Mouse (Mus musculus) heart, embryonic 14.5 days (tissue): ENCODE measurements around the gene Vmn2r13. TPM values are rescaled to one million over a fixed set of nuclear protein-coding genes. Genes with fewer than 3 reads are reported as not detected.
"Not testable (repeated sequence)": the region's sequence is repeated elsewhere in the genome, so short reads cannot be mapped to it uniquely, and the experiment has no call there.

Experiments used
- ATAC-seq: fragments of 200-750 bp; cut with Nextera tagmentation; 2 replicates; pipeline ENCODE4 v1.8.0; 2017; ENCODE audit warnings: low read depth, moderate TSS enrichment; ENCODE audit not compliant: insufficient number of reproducible peaks, insufficient read depth, low FRiP score
- H3K27ac ChIP-seq, 2 experiments: fragments of 200-500 bp in 1 of 2; fragments of 300-500 bp in 1 of 2; sonication (generic) in 1 of 2; replicated peaks in 1 of 2; 2 replicates each; pipeline ENCODE4 v1.5.1; 2012 to 2014; ENCODE audit warnings: low read depth in 2 of 2, low read length in 2 of 2, control low read depth in 1 of 2, mild to moderate bottlenecking in 1 of 2, mixed read lengths in 1 of 2; ENCODE audit not compliant: control insufficient read depth in 1 of 2, insufficient read depth in 1 of 2
- H3K27me3 ChIP-seq: fragments of 300-500 bp; sonication (generic); 2 replicates; pipeline ENCODE4 v1.6.1; 2014; ENCODE audit warnings: mild to moderate bottlenecking, low read length, control low read depth; ENCODE audit not compliant: control insufficient read depth, insufficient read depth
- H3K36me3 ChIP-seq: fragments of 300-500 bp; sonication (generic); 2 replicates; pipeline ENCODE4 v1.6.1; 2014; ENCODE audit warnings: mild to moderate bottlenecking, control low read depth, low read length, mixed read lengths; ENCODE audit not compliant: control insufficient read depth, insufficient read depth
- H3K4me1 ChIP-seq, 2 experiments: fragments of 200-500 bp in 1 of 2; fragments of 300-500 bp in 1 of 2; sonication (generic) in 1 of 2; 2 replicates each; pipeline ENCODE4 v1.6.1; 2012 to 2014; ENCODE audit warnings: low read length in 2 of 2, control low read depth in 1 of 2, mixed read lengths in 1 of 2; ENCODE audit not compliant: control insufficient read depth in 2 of 2, insufficient read depth in 2 of 2
- H3K4me2 ChIP-seq: fragments of 300-500 bp; sonication (generic); 2 replicates; pipeline ENCODE4 v1.6.1; 2014; ENCODE audit warnings: mild to moderate bottlenecking, low read length
- H3K4me3 ChIP-seq, 2 experiments: fragments of 200-500 bp in 1 of 2; fragments of 300-500 bp in 1 of 2; sonication (generic) in 1 of 2; 2 replicates each; pipeline ENCODE4 v1.5.1; 2012 to 2014; ENCODE audit warnings: low read length in 2 of 2, mild to moderate bottlenecking in 2 of 2, control low read depth in 1 of 2, low read depth in 1 of 2, moderate library complexity in 1 of 2; ENCODE audit not compliant: control insufficient read depth in 1 of 2, insufficient read depth in 1 of 2
- H3K9ac ChIP-seq: fragments of 300-500 bp; sonication (generic); 2 replicates; pipeline ENCODE4 v1.6.1; 2014; ENCODE audit warnings: mild to moderate bottlenecking, low read length
- H3K9me3 ChIP-seq: fragments of 300-500 bp; sonication (generic); 2 replicates; pipeline ENCODE4 v1.6.1; 2016; ENCODE audit warnings: low read length, control low read depth; ENCODE audit not compliant: control insufficient read depth
- WGBS: fragments of 180-500 bp; shearing (Covaris S2); extraction: QIAGEN DNeasy Blood & Tissue Kit; methylation state at CpG from one replicate; pipeline ENCODE4 v1.1.7; 2014; 5-methylcytosine and 5-hydroxymethylcytosine counted together
- polyA plus RNA-seq: library from polyadenylated mRNA; unstranded; fragments of >200 nt; fragmentation: Nextera tagmentation; extraction: Ambion mirVana; gene quantifications from 2 replicates; pipeline ENCODE4 v1.2.1, GENCODE M21; 2014

Gene Vmn2r13
- polyA plus RNA-seq: not detected in 2 replicates

GRCm38 (mm10) chr5:109192099-109192498 is at the start of gene Vmn2r13:
Vmn2r13 (minus strand) TSS chr5:109192199.
- not testable (repeated sequence) for H3K9ac ChIP-seq, H3K27me3 ChIP-seq, H3K9me3 ChIP-seq, H3K4me2 ChIP-seq, H3K36me3 ChIP-seq, ATAC-seq, H3K27ac ChIP-seq, H3K4me1 ChIP-seq, H3K4me3 ChIP-seq
- 32% methylated on average over 2 of the region's 2 CpGs for WGBS

GRCm38 (mm10) chr5:109224608-109225007 is 32.6 kb upstream of the Vmn2r13 start, which contains the start of gene Vmn2r14:
Vmn2r14 (minus strand) TSS chr5:109224708.
- no peak for ATAC-seq
- Histone ChIP-seq H3K4me2 (no peak within 1 kb of the TSS), H3K9ac (no peak within 1 kb of the TSS), H3K4me1 (no peaks in the 10 kb centered on the region), H3K4me3 (no peak within 1 kb of the TSS), H3K9me3 (0 out of 2 replicates have a peak, but pooled peaks cover 6% of the 10 kb centered on the region), H3K27me3 (no peaks in the 10 kb centered on the region), H3K36me3 (no peaks in the 10 kb centered on the region), H3K27ac (no peak within 1 kb of the TSS)
- WGBS: 59% methylated on average over 3 of the region's 3 CpGs

- H3K4me2 ChIP-seq, H3K27me3 ChIP-seq, ATAC-seq, H3K4me3 ChIP-seq, H3K4me1 ChIP-seq, H3K9ac ChIP-seq, H3K36me3 ChIP-seq, H3K9me3 ChIP-seq, H3K27ac ChIP-seq: not testable (repeated sequence)
- WGBS: 50% methylated on average over 4 of the region's 4 CpGs
Observed at GRCm38 (mm10) chr5:109166851-109167250, 25.1 kb downstream of the Vmn2r13 start.

GRCm38 (mm10) chr5:109160121-109160520 is 31.9 kb downstream of the Vmn2r13 start:
- Histone ChIP-seq H3K4me1 (no peaks in the 10 kb centered on the region), H3K27ac (no peak overlapping the region), H3K9me3 (0 out of 2 replicates have a peak, but pooled peaks cover 3% of the 10 kb centered on the region), H3K4me2 (no peak overlapping the region), H3K9ac (no peak overlapping the region), H3K36me3 (no peaks in the 10 kb centered on the region), H3K27me3 (no peaks in the 10 kb centered on the region), H3K4me3 (no peak overlapping the region)
- 84% methylated on average over 5 of the region's 5 CpGs for WGBS
- ATAC-seq: no peak

- not testable (repeated sequence) for H3K4me3 ChIP-seq, H3K4me1 ChIP-seq, H3K27ac ChIP-seq, H3K4me2 ChIP-seq, H3K9me3 ChIP-seq, H3K9ac ChIP-seq, H3K36me3 ChIP-seq, ATAC-seq, H3K27me3 ChIP-seq
- 73% methylated on average over 1 of the region's 1 CpGs for WGBS
Observed at GRCm38 (mm10) chr5:109159576-109159975, 32.4 kb downstream of the Vmn2r13 start.

GRCm38 (mm10) chr5:109158488-109159485 is 33.2 kb downstream of the Vmn2r13 start:
- WGBS: 69% methylated on average over 14 of the region's 14 CpGs
- H3K9me3 ChIP-seq, H3K4me3 ChIP-seq, H3K4me1 ChIP-seq, H3K27ac ChIP-seq, H3K36me3 ChIP-seq, H3K9ac ChIP-seq, ATAC-seq, H3K27me3 ChIP-seq, H3K4me2 ChIP-seq: not testable (repeated sequence)

- no peak for ATAC-seq
- H3K9me3 ChIP-seq: peaks cover 3% of the 10 kb centered on the region; the same call in 1 of the 2 replicates
- no peak overlapping the region for H3K27ac ChIP-seq
- no peaks in the 10 kb centered on the region for H3K36me3 ChIP-seq
- H3K9ac ChIP-seq: no peak overlapping the region
- H3K4me1 ChIP-seq: no peaks in the 10 kb centered on the region
- WGBS: 70% methylated on average over 2 of the region's 2 CpGs
- no peak overlapping the region for H3K4me3 ChIP-seq
- H3K4me2 ChIP-seq: no peak overlapping the region
- no peaks in the 10 kb centered on the region for H3K27me3 ChIP-seq
Observed at GRCm38 (mm10) chr5:109139546-109139945, 52.5 kb downstream of the Vmn2r13 start.
